Mouse (Mus musculus): ENCODE results near the gene Pabpc4. TPM values are rescaled to one million over a fixed set of nuclear protein-coding genes. Genes with fewer than 3 reads are reported as not detected.
A peak's percentile ranks its signal among the peaks of the same experiment; 100 is the strongest.

Pabpc4 gene
- polyA plus RNA-seq, 1 experiment from 2014 or later, result 32.2 TPM

DNA sequence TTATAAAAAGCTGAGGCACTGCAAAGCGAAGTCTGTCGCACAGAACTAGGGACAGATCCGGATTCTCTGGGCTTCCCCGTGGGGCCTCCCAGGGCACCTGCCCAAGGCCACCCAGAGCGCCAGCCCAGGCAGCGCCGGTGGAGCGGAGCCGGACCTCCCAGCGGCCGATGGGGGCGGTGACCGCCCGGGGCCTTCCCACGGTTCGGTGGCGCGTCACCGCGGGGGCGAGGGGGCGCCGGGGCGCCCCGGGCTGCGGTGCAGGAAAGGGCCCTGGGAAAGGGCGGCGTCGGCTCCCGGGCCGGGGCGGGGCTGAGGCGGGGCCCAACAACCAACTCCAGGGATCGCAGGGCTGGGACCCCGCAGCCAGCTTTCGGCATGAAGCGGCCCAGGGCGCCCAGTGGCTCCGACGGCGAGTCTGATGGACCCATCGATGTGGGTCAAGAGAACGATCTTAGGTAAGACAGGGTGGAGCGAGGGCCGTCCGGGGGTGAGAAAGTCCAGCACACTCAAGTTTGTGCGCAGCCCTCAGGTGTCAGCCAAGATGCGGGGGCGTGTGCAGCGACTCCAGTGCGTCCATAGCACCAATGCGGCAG is 28.6 kb upstream of the Pabpc4 start, which contains the start of gene Heyl:
Gene Heyl (plus strand): TSS at position 65 of the 593 bp plus-strand sequence.
- Histone ChIP-seq H3K27ac (replicated peaks) (no peak within 1 kb of the TSS; the same call in 1 of the 2 replicates), H3K36me3 (no peaks in the 10 kb centered on the region), H3K9ac (no peak within 1 kb of the TSS; the same call in 1 of the 2 replicates), H3K4me1 (replicated peaks) (peaks cover 8% of the 10 kb centered on the region), H3K9me3 (no peaks in the 10 kb centered on the region), H3K4me2 (peak within 1 kb of the TSS; percentile 61), H3K27me3 (peaks cover 35% of the 10 kb centered on the region), H3K4me3 (peak within 1 kb of the TSS; percentile 34)
- 2% methylated on average over 52 of the region's 52 CpGs for WGBS
- no peak; the same call in 1 of the 2 replicates for ATAC-seq (ENCODE audit: low FRiP score, low read depth)

DNA sequence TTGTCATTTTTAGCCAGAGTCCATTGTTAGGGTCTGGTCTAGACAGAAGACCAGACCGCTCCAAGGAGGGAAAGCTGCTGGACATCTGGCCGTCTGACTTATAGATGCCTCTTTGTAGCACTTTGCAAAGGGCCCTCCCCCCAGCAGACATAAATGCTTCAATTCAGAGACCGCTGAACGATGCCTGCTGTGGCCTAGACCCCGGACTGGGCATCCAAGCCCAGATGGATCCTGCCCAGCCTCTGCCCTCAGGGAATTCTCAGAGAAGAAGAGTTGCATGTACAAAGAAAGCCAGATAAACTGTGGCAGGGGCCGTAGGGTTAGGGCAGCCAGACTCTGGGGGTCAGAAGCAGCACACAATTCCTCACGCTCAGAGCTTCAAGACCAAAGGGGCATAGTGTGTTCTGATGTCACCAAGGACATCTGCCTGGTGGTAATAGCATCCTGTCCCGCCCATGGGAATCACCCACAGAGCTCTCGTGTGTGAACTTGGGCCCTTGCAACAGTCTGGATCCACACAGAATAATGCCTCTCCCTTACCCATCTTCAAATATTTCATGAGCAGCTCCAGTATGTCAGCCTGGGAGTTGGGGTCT is 26.2 kb upstream of the Pabpc4 start:
- peak overlapping the region; percentile 16; the same call in 1 of the 2 replicates for H3K4me2 ChIP-seq

DNA sequence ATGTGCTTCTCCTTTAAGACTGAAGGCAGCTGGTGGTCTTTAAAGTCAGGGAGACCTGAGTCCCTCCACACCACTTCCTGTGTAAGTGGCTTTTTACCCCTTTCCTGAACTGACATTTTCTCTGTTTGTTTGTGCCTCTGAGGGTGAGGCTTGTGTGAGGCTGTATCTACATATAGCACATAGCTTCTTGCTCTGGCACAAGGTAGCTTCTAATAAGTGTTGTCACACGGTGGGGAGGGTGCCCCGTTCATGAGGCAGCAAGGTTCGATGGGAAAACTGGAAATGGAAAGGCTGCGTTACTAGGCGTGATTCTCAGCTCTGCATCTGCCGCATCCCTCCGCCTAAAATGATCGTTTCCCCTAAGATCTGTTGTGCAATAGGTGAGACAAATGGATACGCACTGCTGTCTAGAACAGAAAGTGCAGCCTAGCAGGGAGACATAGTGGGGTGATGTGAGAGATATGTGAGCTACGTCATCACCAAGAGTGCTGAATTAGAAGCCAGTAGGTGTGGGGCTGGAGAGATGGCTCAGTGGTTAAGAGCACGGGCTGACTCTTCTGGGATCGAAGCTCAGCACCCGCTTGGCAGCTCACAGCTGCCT is 25.6 kb upstream of the Pabpc4 start:
- Histone ChIP-seq H3K27me3 (peaks cover 48% of the 10 kb centered on the region), H3K9me3 (no peaks in the 10 kb centered on the region), H3K36me3 (no peaks in the 10 kb centered on the region), H3K27ac (replicated peaks) (no peak overlapping the region), H3K4me2 (no peak overlapping the region), H3K4me1 (replicated peaks) (peaks cover 15% of the 10 kb centered on the region), H3K4me3 (no peak overlapping the region), H3K9ac (no peak overlapping the region)
- 81% methylated on average over 13 of the region's 13 CpGs for WGBS
- ATAC-seq (ENCODE audit: low FRiP score, low read depth), result no peak

More for the DNA sequence above, 26.2 kb upstream of the Pabpc4 start:
- H3K36me3 ChIP-seq, result no peaks in the 10 kb centered on the region
- H3K9ac ChIP-seq, result no peak overlapping the region
- peaks cover 48% of the 10 kb centered on the region for H3K27me3 ChIP-seq
- no peak overlapping the region for H3K4me3 ChIP-seq
- H3K27ac ChIP-seq (replicated peaks), result no peak overlapping the region
- no peaks in the 10 kb centered on the region for H3K9me3 ChIP-seq
- 51% methylated on average over 9 of the region's 9 CpGs for WGBS
- ATAC-seq (ENCODE audit: low FRiP score, low read depth), result no peak
- H3K4me1 ChIP-seq (replicated peaks), result peaks cover 15% of the 10 kb centered on the region

DNA sequence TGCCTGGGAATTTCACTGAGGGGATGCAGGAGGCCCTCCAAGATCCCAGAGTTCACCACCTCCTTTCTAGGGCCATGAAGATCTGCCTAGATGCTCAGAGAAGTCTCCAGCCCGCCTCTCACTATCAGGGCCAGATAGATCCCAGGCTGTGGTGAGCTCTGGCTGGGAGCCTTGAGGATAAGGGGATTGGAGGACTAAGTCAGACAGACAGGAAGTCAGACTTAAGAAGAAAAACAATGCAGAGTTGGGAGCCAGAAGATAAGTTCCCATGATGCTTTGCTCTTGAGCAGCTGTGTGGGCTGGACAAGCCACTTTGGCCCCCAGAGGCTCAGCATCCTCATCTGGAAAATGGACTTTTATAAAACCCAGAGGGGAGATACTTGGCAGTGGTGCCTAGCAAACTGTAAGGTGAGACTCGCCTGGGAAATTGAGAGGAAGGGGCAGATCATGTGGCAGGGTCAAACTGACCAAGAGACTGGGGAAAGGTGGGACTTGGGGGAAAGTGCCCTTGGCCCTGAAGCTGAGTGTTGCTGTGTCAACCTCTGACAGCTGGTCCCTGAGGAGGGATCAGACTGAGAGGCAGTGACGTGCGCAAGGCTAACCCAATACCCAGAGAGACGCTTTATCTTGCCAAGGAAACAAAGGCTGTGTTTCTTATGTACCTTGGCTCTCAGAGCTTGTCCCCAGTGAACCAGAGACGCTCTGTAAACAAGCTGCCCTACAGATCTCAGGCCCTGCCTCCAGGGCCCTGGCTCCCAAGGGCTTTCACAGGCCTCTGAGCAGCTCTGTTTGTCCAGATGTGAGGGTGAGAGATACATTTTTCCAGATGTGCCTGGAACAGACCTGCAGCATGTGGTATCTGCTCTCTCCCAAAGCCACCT is 24.5 kb upstream of the Pabpc4 start:
- H3K9ac ChIP-seq, result no peak overlapping the region
- 69% methylated on average over 6 of the region's 6 CpGs for WGBS

DNA sequence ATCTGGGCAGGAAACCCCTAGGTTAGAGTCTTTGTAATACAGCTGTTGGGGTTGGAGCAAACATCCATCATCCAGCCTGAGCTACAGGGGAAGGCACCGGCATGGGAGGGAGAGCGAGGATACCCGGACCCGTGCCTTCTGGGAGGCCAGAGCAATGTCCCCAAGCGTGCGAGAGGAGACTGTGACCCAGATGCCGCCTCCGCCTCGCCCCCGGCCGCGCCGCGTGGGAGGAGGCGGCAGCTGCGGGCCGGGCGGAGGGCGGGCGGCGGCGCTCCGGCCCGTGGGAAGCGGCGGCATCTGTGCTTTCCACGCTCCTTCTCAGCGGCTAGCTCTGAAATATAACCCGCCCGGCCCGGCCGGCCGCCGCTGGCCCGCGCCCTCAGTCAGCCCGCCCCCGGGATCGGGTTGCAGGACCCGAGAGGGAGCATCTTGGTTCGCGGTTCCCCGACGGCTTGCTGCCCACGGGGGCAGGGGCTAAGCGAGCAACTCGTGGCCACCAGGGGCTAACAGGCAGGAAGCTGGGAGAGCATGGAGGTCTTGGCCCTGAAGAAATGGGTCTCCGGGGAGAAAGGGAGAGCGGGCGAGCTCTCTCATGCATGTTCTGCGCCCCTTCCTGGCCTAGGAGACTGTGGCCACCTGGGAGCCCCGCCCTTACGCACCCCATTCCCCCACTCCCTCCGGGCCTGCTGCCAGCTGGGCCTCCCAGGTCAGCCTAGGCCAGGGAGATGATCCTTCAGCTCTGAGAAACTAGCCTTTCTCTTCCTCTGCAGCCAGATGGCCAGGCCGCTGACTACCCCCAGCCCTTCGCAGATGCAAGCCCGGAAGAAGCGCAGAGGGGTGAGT is 22.6 kb upstream of the Pabpc4 start:
- no peak overlapping the region; the same call in 1 of the 2 replicates for H3K27ac ChIP-seq (replicated peaks)
- WGBS, result 4% methylated on average over 56 of the region's 58 CpGs
- peak; percentile 61; the same call in 1 of the 2 replicates for ATAC-seq (ENCODE audit: low FRiP score, low read depth)

More for the DNA sequence above, 24.5 kb upstream of the Pabpc4 start:
- Histone ChIP-seq H3K4me1 (replicated peaks) (peaks cover 15% of the 10 kb centered on the region), H3K4me2 (no peak overlapping the region), H3K27me3 (peaks cover 42% of the 10 kb centered on the region), H3K9me3 (no peaks in the 10 kb centered on the region), H3K36me3 (no peaks in the 10 kb centered on the region), H3K27ac (replicated peaks) (no peak overlapping the region), H3K4me3 (no peak overlapping the region)
- no peak for ATAC-seq (ENCODE audit: low FRiP score, low read depth)

DNA sequence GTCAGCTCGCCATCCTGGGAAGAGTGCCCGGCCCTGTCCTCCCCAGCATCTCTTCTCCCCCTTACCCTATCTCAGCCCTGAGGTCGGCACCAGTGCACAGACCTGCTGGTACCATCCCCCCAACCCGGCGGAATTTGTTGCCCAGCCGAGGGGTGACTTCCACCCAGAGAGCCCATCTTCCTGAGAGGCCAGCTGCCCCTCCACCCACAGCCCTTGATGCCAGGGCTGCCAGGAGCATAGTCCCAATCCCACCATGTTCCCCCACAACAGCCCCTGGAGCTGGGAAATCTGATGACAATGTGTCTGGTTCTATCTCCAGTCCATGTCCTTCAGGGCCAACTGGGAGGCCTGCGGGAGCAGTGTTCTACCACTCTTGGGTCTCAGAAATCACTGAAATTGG is 15.9 kb upstream of the Pabpc4 start:
- no peak overlapping the region for H3K27ac ChIP-seq (replicated peaks)
- H3K27me3 ChIP-seq, result no peaks in the 10 kb centered on the region
- 91% methylated on average over 7 of the region's 7 CpGs for WGBS
- H3K36me3 ChIP-seq, result no peaks in the 10 kb centered on the region
- H3K4me2 ChIP-seq, result no peak overlapping the region
- no peak overlapping the region for H3K9ac ChIP-seq
- no peak overlapping the region for H3K4me3 ChIP-seq
- no peaks in the 10 kb centered on the region for H3K4me1 ChIP-seq (replicated peaks)
- no peaks in the 10 kb centered on the region for H3K9me3 ChIP-seq
- ATAC-seq (ENCODE audit: low FRiP score, low read depth), result no peak

More for the DNA sequence above, 22.6 kb upstream of the Pabpc4 start:
- peak overlapping the region; percentile 41 for H3K9ac ChIP-seq
- peaks cover 25% of the 10 kb centered on the region for H3K27me3 ChIP-seq
- no peaks in the 10 kb centered on the region for H3K36me3 ChIP-seq
- no peaks in the 10 kb centered on the region for H3K9me3 ChIP-seq
- H3K4me2 ChIP-seq, result peak overlapping the region; percentile 58
- peak overlapping the region; percentile 36 for H3K4me3 ChIP-seq
- peaks cover 8% of the 10 kb centered on the region; the same call in 1 of the 2 replicates for H3K4me1 ChIP-seq (replicated peaks)

DNA sequence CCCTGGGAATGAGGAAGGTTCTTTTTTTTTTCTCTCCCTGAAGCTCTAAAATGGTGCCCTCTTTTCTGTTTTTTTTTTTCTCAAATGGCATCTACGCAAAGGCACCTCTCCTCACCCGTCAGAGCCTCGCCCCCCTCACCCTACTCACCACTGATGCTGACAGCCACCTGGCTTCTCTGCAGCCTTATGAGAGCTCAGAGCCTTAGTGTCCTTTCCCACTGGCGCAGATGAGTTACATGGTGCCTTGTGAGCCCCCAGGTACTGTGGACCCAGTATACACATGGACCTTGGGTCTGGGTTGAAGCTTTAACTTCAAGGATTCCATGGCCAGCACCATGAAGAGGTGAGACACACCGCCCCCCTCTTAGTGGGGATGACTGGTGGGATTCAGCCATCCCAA is 15.5 kb upstream of the Pabpc4 start:
- Histone ChIP-seq H3K27ac (replicated peaks) (no peak overlapping the region), H3K9me3 (no peaks in the 10 kb centered on the region), H3K36me3 (no peaks in the 10 kb centered on the region), H3K27me3 (no peaks in the 10 kb centered on the region), H3K9ac (no peak overlapping the region), H3K4me1 (replicated peaks) (no peaks in the 10 kb centered on the region), H3K4me2 (no peak overlapping the region), H3K4me3 (no peak overlapping the region)
- no peak; the same call in 1 of the 2 replicates for ATAC-seq (ENCODE audit: low FRiP score, low read depth)
- 96% methylated on average over 5 of the region's 5 CpGs for WGBS

DNA sequence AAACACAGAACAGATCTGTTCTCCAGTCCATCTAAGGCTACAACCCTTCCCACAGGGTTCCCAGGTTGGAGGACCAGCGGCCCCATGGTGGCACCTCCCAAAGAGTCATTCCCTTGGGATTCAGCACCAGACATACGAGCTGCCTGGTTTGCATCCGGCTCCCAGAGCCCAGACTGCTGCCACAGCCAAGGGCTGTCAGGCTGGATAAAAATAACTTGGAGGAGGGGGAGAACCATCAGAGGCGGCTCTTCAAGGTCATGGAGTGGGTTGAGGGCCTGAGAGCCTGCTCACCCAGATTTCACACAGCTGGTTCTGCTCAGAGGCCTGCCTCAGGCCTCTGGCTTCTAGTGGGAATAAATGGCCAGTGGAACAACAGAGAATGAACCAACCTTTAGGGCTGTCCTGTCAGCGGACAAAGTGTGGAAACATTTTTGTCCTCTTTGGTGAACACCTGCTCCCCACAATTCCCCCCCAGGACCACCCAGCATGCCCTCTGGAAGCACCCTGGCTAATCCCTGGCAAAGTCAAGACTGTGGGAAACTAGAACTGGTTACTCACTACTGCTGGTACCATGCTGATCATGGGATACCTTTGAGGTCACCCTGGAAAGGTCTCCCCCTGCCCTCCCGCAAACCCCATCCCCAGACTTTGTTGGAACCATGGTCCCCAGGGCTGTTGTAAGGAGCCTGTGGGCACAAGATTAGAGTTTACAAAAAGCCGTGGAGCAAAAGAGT is 14.8 kb upstream of the Pabpc4 start:
- WGBS, result 68% methylated on average over 7 of the region's 7 CpGs
- H3K4me2 ChIP-seq, result no peak overlapping the region
- H3K27ac ChIP-seq (replicated peaks), result no peak overlapping the region
- H3K27me3 ChIP-seq, result no peaks in the 10 kb centered on the region
- ATAC-seq (ENCODE audit: low FRiP score, low read depth), result no peak; the same call in 1 of the 2 replicates
- no peaks in the 10 kb centered on the region for H3K9me3 ChIP-seq
- H3K9ac ChIP-seq, result no peak overlapping the region
- H3K4me3 ChIP-seq, result no peak overlapping the region
- no peaks in the 10 kb centered on the region for H3K4me1 ChIP-seq (replicated peaks)
- H3K36me3 ChIP-seq, result no peaks in the 10 kb centered on the region

DNA sequence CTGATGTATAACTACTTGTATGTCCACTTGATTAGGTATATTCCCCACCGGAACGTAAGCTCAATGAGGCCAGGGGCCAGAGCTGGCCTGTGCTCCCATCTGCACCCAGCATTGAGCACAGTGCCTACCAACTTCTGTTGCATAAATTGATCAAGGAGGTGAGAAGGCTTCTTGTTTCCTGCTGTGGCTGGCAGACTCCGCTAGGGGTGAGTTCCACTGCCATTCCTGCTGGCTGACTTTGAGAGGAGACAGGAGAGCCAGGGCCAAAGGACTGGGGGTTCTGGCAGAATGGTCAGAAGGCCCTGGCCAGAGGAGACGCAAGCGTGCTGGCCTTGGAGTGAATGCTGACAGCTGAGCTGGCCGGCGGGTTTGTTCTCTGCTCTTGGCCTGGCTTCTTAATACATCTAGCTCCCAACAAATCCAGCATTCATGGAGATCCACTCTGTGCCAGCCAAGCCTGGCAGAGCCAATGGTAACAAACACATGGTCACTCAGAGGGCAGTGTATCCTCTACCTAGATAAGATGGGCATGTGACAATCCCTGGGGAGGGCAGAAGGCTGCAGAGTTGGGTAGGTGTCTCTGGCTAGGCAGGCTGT is 13.1 kb upstream of the Pabpc4 start:
- WGBS, result 64% methylated on average over 7 of the region's 7 CpGs
- Histone ChIP-seq H3K36me3 (no peaks in the 10 kb centered on the region), H3K9ac (no peak overlapping the region), H3K27me3 (no peaks in the 10 kb centered on the region), H3K4me1 (replicated peaks) (no peaks in the 10 kb centered on the region), H3K4me2 (no peak overlapping the region), H3K4me3 (no peak overlapping the region), H3K9me3 (no peaks in the 10 kb centered on the region), H3K27ac (replicated peaks) (no peak overlapping the region)
- peak; percentile 54 for ATAC-seq (ENCODE audit: low FRiP score, low read depth)

DNA sequence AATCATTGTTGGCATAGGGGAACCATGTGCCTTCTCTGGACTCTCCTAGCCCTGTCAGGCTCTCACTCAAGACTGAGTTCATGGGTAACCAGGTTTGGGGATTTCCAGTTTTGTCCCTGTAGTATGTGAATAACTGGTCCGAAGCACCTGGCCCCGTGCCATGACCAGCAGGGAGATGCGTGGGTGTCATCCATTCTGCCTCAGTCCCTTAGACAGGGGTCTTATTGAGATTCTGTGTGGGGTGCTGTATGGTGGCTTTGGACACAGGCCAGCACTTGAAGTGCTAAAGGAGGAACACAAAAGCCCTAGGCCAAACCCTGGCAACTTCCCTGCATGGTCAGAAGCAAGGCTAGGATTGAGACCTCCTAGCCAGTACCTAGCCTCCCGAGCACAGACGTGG is 9.9 kb upstream of the Pabpc4 start:
- ATAC-seq (ENCODE audit: low FRiP score, low read depth), result peak; percentile 11; the same call in 1 of the 2 replicates
- 54% methylated on average over 5 of the region's 5 CpGs for WGBS

More for the DNA sequence above, 9.9 kb upstream of the Pabpc4 start:
- Histone ChIP-seq H3K4me3 (no peak overlapping the region), H3K4me2 (no peak overlapping the region), H3K27me3 (no peaks in the 10 kb centered on the region), H3K9ac (no peak overlapping the region), H3K4me1 (replicated peaks) (no peaks in the 10 kb centered on the region), H3K36me3 (no peaks in the 10 kb centered on the region), H3K27ac (replicated peaks) (no peak overlapping the region), H3K9me3 (no peaks in the 10 kb centered on the region)
